Mouse (Mus musculus) heart, embryonic 11.5 days (tissue): ENCODE results near the gene Tent5b. TPM values are rescaled to one million over a fixed set of nuclear protein-coding genes. Genes with fewer than 3 reads are reported as not detected.

Experiments
- ATAC-seq: fragments of 200-750 bp; cut with Nextera tagmentation; replicated peaks from 2 replicates; pipeline ENCODE4 v1.8.0; 2017; ENCODE audit warnings: moderate library complexity; ENCODE audit not compliant: insufficient number of reproducible peaks, low FRiP score, low TSS enrichment
- H3K27ac ChIP-seq: fragments of 300-500 bp; sonication (generic); 2 replicates; pipeline ENCODE4 v1.5.1; 2014; ENCODE audit warnings: mild to moderate bottlenecking, low read depth, low read length
- H3K27me3 ChIP-seq: fragments of 300-500 bp; sonication (generic); 2 replicates; pipeline ENCODE4 v1.6.1; 2014; ENCODE audit warnings: mild to moderate bottlenecking, low read length, mixed read lengths; ENCODE audit not compliant: control insufficient read depth, insufficient read depth
- H3K36me3 ChIP-seq: fragments of 300-500 bp; sonication (generic); 2 replicates; pipeline ENCODE4 v1.6.1; 2014; ENCODE audit warnings: mild to moderate bottlenecking, low read length, moderate library complexity, mixed read lengths; ENCODE audit not compliant: control insufficient read depth, insufficient read depth
- H3K4me1 ChIP-seq: fragments of 300-500 bp; sonication (generic); 2 replicates; pipeline ENCODE4 v1.6.1; 2014; ENCODE audit warnings: low read length; ENCODE audit not compliant: control insufficient read depth, insufficient read depth
- H3K4me2 ChIP-seq: fragments of 300-500 bp; sonication (generic); 2 replicates; pipeline ENCODE4 v1.6.1; 2014; ENCODE audit warnings: mild to moderate bottlenecking, moderate library complexity
- H3K4me3 ChIP-seq: fragments of 300-500 bp; sonication (generic); 2 replicates; pipeline ENCODE4 v1.5.1; 2014; ENCODE audit warnings: low read depth, low read length
- H3K9ac ChIP-seq: fragments of 300-500 bp; sonication (generic); 2 replicates; pipeline ENCODE4 v1.6.1; 2014; ENCODE audit warnings: mild to moderate bottlenecking, low read depth, low read length, moderate library complexity
- H3K9me3 ChIP-seq: fragments of 300-500 bp; sonication (generic); replicated peaks from 2 replicates; pipeline ENCODE4 v1.6.1; 2016; ENCODE audit warnings: low read length; ENCODE audit not compliant: control insufficient read depth
- WGBS: fragments of 180-500 bp; shearing (Covaris S2); extraction: QIAGEN DNeasy Blood & Tissue Kit; methylation state at CpG from one replicate; pipeline ENCODE4 v1.1.7; 2014; ENCODE audit not compliant: insufficient replicate concordance; 5-methylcytosine and 5-hydroxymethylcytosine counted together
- polyA plus RNA-seq: library from polyadenylated mRNA; unstranded; fragments of >200 nt; fragmentation: Nextera tagmentation; extraction: Ambion mirVana; gene quantifications from 2 replicates; pipeline ENCODE4 v1.2.1, GENCODE M21; 2014

The Tent5b gene
- polyA plus RNA-seq, 1 experiment from 2014 or later: 0.47 TPM

GRCm38 (mm10) chr4:133460796-133461325, 19.1 kb upstream of the Tent5b start:
- no peak overlapping the region for H3K9ac ChIP-seq
- no peaks in the 10 kb centered on the region for H3K9me3 ChIP-seq
- no peak for ATAC-seq
- no peak overlapping the region for H3K27ac ChIP-seq
- H3K4me2 ChIP-seq: no peak overlapping the region
- peaks cover 15% of the 10 kb centered on the region for H3K4me1 ChIP-seq
- H3K27me3 ChIP-seq: no peaks in the 10 kb centered on the region
- 43% methylated on average over 5 of the region's 5 CpGs for WGBS
- H3K36me3 ChIP-seq: no peaks in the 10 kb centered on the region
- no peak overlapping the region for H3K4me3 ChIP-seq

- no peak overlapping the region for H3K4me2 ChIP-seq
- no peaks in the 10 kb centered on the region for H3K27me3 ChIP-seq
- no peak overlapping the region for H3K9ac ChIP-seq
- 64% methylated on average over 4 of the region's 4 CpGs for WGBS
- H3K36me3 ChIP-seq: no peaks in the 10 kb centered on the region
- H3K4me3 ChIP-seq: no peak overlapping the region
- H3K27ac ChIP-seq: no peak overlapping the region
- H3K4me1 ChIP-seq: peaks cover 15% of the 10 kb centered on the region
- H3K9me3 ChIP-seq: no peaks in the 10 kb centered on the region
- ATAC-seq: no peak
These were observed 18.6 kb upstream of the Tent5b start for GRCm38 (mm10) chr4:133461362-133461761.

DNA sequence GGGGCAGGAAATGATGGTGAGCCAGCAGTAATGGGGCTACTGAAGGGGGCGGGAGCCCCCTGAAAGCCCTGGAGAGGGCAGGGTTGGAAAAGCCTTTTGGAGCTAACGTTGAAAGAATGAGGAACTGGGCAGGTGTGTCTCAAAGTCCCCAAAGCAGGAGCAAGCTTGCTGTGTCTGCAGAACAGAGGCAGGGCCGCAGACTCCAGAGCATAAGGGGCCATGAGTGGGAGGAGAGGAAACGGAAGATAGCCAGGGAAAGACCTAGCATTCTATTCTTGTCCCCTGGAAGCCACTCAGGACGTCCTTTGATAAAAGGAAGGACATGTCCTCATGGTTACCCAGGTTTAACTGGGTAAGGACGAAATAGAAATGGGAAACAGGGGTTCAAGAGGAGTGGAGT, 16.7 kb upstream of the Tent5b start:
- Histone ChIP-seq H3K4me1 (peaks cover 15% of the 10 kb centered on the region), H3K27me3 (peaks cover 1% of the 10 kb centered on the region; the same call in 1 of the 2 replicates), H3K4me3 (no peak overlapping the region), H3K27ac (peak overlapping the region; percentile 55), H3K9me3 (no peaks in the 10 kb centered on the region), H3K36me3 (no peaks in the 10 kb centered on the region), H3K4me2 (no peak overlapping the region), H3K9ac (no peak overlapping the region; the same call in 1 of the 2 replicates)
- ATAC-seq: no peak
- 32% methylated on average over 6 of the region's 6 CpGs for WGBS

DNA sequence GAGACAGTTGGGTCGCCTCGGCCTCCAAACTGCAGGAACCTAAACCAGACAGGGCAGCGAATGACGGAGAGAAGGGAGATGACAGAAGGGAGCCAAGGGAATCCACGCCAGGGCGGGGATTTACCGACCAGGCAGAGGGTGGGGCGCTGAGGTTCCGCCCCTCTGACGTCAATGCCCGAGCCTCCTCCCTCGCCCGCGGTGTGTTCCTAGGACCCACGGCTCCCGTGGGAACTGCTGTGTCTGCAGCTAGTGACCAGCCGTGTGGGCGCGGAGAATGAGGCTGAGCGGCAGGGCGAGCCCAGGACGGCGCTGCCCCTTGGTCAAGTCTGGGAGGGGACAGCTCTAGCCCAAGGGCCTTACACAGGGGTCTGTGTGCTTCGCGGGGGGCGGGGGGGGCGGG, 11.9 kb upstream of the Tent5b start:
- WGBS: 1% methylated on average over 27 of the region's 27 CpGs
- no peak overlapping the region for H3K27ac ChIP-seq
- ATAC-seq: no peak
- H3K4me1 ChIP-seq: peaks cover 13% of the 10 kb centered on the region
- H3K27me3 ChIP-seq: peaks cover 3% of the 10 kb centered on the region; the same call in 1 of the 2 replicates
- H3K36me3 ChIP-seq: no peaks in the 10 kb centered on the region
- no peaks in the 10 kb centered on the region for H3K9me3 ChIP-seq
- H3K4me3 ChIP-seq: peak overlapping the region; percentile 54
- H3K4me2 ChIP-seq: peak overlapping the region; percentile 93
- peak overlapping the region; percentile 68 for H3K9ac ChIP-seq

DNA sequence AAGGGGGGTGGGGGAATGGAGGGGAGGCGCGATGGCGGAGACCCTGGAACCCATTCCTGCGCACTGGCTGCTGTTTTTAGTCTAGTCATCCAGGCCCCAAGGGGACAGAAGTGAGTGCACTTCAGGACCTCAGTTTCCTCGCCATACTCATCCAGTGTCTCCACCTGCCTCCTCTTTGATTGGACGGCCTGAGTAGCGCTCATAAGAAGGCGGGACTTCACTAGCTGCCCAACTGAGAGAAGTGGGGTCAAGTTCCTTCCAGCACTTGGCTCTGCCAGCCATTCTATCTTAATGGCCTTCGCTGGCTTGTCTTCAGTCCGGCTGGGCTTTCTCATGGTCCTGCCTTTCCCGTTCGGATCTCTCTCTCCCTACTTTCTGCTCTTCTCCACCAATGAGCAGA, 10.8 kb upstream of the Tent5b start:
- no peaks in the 10 kb centered on the region for H3K9me3 ChIP-seq
- ATAC-seq: no peak
- 10% methylated on average over 12 of the region's 12 CpGs for WGBS
- peaks cover 3% of the 10 kb centered on the region for H3K27me3 ChIP-seq
- peak overlapping the region; percentile 93 for H3K4me2 ChIP-seq
- H3K4me3 ChIP-seq: peak overlapping the region; percentile 12
- H3K27ac ChIP-seq: no peak overlapping the region
- H3K9ac ChIP-seq: no peak overlapping the region
- H3K36me3 ChIP-seq: no peaks in the 10 kb centered on the region
- H3K4me1 ChIP-seq: peaks cover 9% of the 10 kb centered on the region

- Histone ChIP-seq H3K4me1 (peaks cover 9% of the 10 kb centered on the region), H3K4me2 (no peak overlapping the region), H3K9me3 (no peaks in the 10 kb centered on the region), H3K36me3 (no peaks in the 10 kb centered on the region), H3K27me3 (peaks cover 6% of the 10 kb centered on the region), H3K9ac (no peak overlapping the region), H3K27ac (no peak overlapping the region), H3K4me3 (no peak overlapping the region)
- ATAC-seq: no peak
- 73% methylated on average over 7 of the region's 7 CpGs for WGBS
These were observed 8.7 kb upstream of the Tent5b start for GRCm38 (mm10) chr4:133471135-133471821.

- no peaks in the 10 kb centered on the region for H3K36me3 ChIP-seq
- H3K27ac ChIP-seq: no peak overlapping the region
- 49% methylated on average over 2 of the region's 2 CpGs for WGBS
- no peak overlapping the region for H3K9ac ChIP-seq
- peaks cover 3% of the 10 kb centered on the region for H3K4me1 ChIP-seq
- no peak overlapping the region for H3K4me2 ChIP-seq
- no peak overlapping the region for H3K4me3 ChIP-seq
- no peaks in the 10 kb centered on the region for H3K9me3 ChIP-seq
- 0 out of 2 replicates have a peak, but pooled peaks have one; percentile 42 for ATAC-seq
- peaks cover 20% of the 10 kb centered on the region for H3K27me3 ChIP-seq
These were observed 6.1 kb upstream of the Tent5b start for GRCm38 (mm10) chr4:133473833-133474232.

DNA sequence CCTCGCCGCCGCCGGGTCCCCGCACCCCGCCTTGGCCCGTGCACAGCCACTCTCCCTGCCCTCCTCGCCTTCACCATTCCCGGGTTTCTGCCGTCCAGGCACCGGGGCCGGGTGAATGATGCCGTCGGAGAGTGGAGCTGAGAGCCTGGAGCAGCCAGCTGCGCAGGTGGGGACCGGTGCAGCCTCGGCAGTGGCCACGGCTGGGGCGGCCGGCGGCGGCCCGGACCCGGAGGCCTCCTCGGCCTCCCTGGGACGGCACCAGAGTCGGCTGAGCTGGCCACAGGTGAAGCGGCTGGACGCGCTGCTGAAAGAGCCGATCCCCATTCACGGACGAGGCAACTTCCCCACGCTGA, 229 bp downstream of the Tent5b start:
- Histone ChIP-seq H3K4me2 (peak overlapping the region; percentile 78), H3K36me3 (no peaks in the 10 kb centered on the region), H3K9me3 (no peaks in the 10 kb centered on the region), H3K4me3 (peak overlapping the region; percentile 39), H3K4me1 (peaks cover 19% of the 10 kb centered on the region), H3K9ac (peak overlapping the region; percentile 25; the same call in 1 of the 2 replicates), H3K27me3 (peaks cover 38% of the 10 kb centered on the region), H3K27ac (no peak overlapping the region)
- WGBS: 2% methylated on average over 33 of the region's 34 CpGs
- ATAC-seq: peak; percentile 29; the same call in 1 of the 2 replicates

GRCm38 (mm10) chr4:133480754-133481153, 822 bp downstream of the Tent5b start:
- ATAC-seq: no peak
- H3K9me3 ChIP-seq: no peaks in the 10 kb centered on the region
- no peaks in the 10 kb centered on the region for H3K36me3 ChIP-seq
- peaks cover 19% of the 10 kb centered on the region for H3K4me1 ChIP-seq
- H3K4me3 ChIP-seq: no peak overlapping the region
- H3K9ac ChIP-seq: no peak overlapping the region; the same call in 1 of the 2 replicates
- peak overlapping the region; percentile 78 for H3K4me2 ChIP-seq
- WGBS: 34% methylated on average over 6 of the region's 6 CpGs
- peaks cover 38% of the 10 kb centered on the region for H3K27me3 ChIP-seq
- no peak overlapping the region for H3K27ac ChIP-seq
